Mouse (Mus musculus): ENCODE measurements around the gene Rnf19b. TPM values are rescaled to one million over a fixed set of nuclear protein-coding genes. Genes with fewer than 3 reads are reported as not detected.
A peak's percentile ranks its signal among the peaks of the same experiment; 100 is the strongest.

Rnf19b gene
- total RNA-seq, 2 experiments from 2014 or later: 60.8 to 63.5 TPM

DNA sequence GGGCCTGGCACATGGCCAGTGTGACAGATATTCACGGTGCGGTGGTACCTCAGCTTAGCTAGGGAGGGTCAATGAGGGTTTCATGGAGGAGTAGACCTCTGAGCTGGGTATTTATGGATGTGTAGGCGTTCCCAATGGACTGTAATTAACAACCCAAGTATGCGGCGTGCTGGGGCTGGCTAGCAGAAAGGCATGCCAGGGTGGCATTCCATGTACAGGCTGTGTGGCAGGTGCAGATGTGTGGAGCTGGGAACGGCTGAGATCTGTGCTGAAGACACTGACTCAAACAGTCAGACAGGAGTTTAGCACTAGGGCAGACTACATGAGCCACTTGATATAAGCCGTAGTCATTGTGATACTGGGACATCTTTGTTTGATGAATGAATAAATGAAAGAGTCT is 50.6 kb downstream of the Rnf19b start:
- DNase-seq (ENCODE audit: low spot score in 2 of 2): no peak
- intact Hi-C loops (cut with DNase I): no loop called here

GRCm38 (mm10) chr4:129110804-129111203 is 52.7 kb downstream of the Rnf19b start:
- intact Hi-C loops (cut with DNase I): loop anchor here (10.0 kb wide), 1 partner anchor 344 kb away; no protein-coding TSS in a partner anchor

DNA sequence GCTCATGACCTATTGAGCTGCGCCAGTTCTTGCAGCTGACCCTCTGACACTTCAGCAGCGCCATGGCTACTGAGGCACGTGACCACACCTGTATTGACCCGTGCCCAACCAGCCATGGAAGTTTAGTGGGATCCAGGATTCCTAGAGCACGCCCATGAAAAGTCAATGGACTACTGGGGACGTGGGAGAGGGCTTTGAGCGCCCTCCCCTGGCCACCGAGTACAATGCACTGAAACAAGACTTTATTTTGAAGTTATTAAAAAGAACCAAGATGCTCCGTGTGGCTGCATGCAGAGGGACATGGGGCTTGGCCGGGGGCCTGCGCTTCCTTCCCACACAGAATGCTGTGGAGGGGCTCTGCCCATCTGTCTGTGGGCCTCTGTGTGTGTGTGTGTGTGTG is 53.3 kb downstream of the Rnf19b start:
- DNase-seq (ENCODE audit: low spot score in 2 of 2): no peak
- intact Hi-C loops (cut with DNase I): loop anchor here (10.0 kb wide), 1 partner anchor 343 kb away; no protein-coding TSS in a partner anchor

More at GRCm38 (mm10) chr4:129110804-129111203, 52.7 kb downstream of the Rnf19b start:
- no peak for DNase-seq (ENCODE audit: low spot score in 2 of 2)

DNA sequence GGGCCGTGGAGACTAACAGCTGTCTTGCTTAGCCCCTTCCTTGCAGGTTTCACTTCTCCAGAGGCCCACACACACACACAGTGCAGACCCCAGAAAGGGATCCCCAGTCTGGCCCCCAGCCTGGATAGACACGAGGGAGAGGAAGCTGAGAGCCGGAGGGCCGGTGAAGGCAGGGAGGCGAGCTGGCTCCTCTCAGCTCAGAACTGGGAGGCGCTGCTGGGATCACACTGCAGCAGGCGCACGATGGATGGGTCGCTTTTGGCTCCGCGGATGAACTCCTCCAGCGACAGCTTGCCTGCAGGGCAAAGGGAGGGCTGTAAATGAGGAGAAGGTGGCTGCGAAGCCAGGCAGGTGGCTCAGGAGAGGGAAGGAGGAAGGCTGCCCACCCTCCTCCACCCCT is 54.2 kb downstream of the Rnf19b start:
- DNase-seq (ENCODE audit: low spot score in 2 of 2): no peak
- intact Hi-C loops (cut with DNase I): loop anchor here (10.0 kb wide), 1 partner anchor 343 kb away; no protein-coding TSS in a partner anchor

DNA sequence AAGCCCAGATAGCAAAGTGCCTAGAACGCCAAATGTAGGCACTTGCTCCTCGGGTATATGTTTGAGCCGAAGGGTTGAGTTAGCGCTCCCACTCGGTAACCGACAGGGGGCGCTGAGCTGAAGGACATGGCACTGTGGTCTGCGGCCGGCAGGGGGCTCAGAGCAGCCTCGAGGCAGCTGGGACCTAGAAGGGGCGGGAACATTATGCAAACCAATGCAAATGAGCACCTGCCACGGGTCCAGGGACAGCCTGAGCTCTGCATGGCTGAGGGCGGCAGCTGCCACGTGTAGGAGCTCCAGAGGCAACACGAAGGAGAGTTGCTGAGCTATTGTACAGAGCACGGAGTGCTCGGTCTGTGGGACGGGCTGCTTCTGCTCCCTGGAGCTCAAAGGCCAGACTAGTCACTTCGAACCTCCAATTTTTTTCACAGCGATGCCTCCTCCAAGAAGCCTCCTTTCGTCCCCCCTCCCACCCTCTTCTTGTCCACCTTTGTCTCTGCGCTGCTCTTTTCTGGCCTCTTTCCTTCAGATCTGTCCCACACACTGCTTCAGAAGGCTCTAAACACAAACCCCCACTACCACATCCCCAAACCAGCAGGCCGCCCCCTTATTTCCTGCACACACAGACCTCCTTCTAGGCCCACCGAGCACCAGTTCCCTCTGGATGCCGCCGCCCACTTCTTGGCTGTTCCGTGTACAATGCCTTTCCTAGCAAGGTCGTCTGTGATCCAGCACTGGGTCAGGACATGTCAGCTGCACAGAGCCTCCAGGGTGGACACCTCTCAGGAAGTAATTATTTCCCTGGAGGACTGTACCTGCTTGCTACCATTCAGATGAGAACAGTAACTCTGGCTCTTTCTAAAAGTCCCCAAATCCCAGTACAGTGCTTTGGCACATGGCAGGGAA is 55.3 kb downstream of the Rnf19b start:
- peak; percentile 89 to 97 for DNase-seq (ENCODE audit: low spot score in 2 of 2)
- intact Hi-C loops (cut with DNase I): loop anchor here (10.0 kb wide), 1 partner anchor 341 kb away; no protein-coding TSS in a partner anchor

DNA sequence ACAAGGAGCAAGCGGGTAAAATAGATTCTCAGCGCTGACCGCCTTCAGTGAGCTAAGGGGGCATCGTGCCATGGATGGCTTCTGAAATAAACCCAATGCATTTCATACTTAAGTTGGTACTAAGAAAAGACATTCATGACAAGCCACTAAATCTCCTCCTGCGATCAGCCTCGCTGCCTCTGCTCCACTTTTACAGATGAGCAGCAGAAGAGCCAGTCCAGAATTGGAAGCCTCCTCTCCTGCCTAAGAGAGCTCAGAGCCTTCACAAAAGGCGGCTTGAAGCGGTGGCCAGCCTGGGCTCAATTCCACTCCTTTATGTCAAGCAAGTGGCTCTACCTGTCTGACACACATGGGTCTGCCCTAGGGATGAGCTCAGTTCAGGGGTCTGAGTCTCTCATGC is 58.6 kb downstream of the Rnf19b start:
- DNase-seq (ENCODE audit: low spot score in 2 of 2): no peak
- intact Hi-C loops (cut with DNase I): loop anchor here (10.0 kb wide), 1 partner anchor 338 kb away; no protein-coding TSS in a partner anchor

DNA sequence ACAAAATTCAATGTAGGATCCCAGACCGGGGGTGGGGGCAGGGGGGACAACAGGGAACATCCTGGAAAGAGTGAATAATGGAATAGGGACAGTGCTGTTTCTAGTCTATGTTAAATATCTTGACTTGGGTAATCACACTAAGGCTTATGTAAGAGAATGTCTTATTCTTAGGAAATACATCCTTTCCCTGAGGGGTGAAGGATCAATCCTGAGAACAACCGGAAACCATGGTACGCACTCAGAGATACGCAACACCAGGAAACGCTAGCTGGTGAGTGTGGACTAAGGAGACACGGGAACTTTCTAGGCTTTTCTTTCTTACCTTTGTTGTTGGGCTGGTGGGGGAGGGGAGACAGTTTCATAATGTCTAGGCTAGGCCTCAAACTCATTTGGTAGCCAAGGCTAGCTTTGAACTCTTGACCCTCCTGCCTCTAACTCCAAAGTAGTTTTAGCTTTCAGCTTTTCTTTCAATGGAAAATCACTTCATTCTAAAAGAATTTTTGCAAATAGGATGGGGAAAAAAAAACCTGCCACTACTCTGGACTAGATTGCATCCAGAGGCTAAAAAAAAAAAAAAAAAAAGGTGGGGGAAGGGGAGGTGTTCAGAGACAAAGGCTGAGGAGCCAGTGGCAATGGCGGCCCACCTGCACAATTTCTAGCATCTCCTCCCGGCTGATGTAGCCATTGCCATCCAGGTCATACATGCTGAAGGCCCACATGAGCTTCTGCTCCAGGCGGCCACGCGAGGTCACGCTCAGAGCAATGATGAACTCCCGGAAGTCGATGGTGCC is 59.8 kb downstream of the Rnf19b start:
- DNase-seq (ENCODE audit: low spot score in 2 of 2): no peak
- intact Hi-C loops (cut with DNase I): loop anchor here (10.0 kb wide), 1 partner anchor 337 kb away; no protein-coding TSS in a partner anchor

- intact Hi-C loops (cut with DNase I): loop anchor here (10.0 kb wide), 1 partner anchor 335 kb away; no protein-coding TSS in a partner anchor
- peak in 1 of 2 experiments; percentile 84 for DNase-seq (ENCODE audit: low spot score in 2 of 2)
Observed at GRCm38 (mm10) chr4:129119708-129120107, 61.6 kb downstream of the Rnf19b start.

GRCm38 (mm10) chr4:129120520-129121445 is 62.7 kb downstream of the Rnf19b start:
- intact Hi-C loops (cut with DNase I): no loop called here
- peak in 1 of 2 experiments; percentile 71 for DNase-seq (ENCODE audit: low spot score in 2 of 2)

GRCm38 (mm10) chr4:129121569-129122086 is 63.6 kb downstream of the Rnf19b start, which contains the start of gene Hpca:
Gene Hpca (minus strand): TSS chr4:129122036.
- intact Hi-C loops (cut with DNase I): no loop called here
- no peak for DNase-seq (ENCODE audit: low spot score in 2 of 2)

DNA sequence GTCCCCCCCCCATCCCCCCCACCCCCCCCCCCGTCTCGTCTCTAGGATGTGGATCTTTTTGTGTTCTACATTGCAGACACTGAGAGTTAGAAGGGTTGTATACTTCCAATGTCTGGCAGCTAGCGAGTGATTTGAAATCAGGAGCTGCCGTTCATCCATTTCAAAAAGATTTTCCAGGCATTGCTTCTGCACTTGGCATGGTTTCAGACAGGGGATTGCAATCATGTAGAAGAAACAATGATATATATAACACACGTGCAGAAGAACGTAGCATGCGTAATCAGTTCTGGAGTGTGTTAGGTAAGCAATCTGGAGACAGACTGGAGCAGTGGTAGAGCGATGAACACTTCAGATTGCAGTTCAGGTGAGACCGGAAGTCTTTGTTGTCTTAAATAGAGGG is 64.0 kb downstream of the Rnf19b start:
- intact Hi-C loops (cut with DNase I): no loop called here
- DNase-seq (ENCODE audit: low spot score in 2 of 2): peak in 1 of 2 experiments; percentile 68

DNA sequence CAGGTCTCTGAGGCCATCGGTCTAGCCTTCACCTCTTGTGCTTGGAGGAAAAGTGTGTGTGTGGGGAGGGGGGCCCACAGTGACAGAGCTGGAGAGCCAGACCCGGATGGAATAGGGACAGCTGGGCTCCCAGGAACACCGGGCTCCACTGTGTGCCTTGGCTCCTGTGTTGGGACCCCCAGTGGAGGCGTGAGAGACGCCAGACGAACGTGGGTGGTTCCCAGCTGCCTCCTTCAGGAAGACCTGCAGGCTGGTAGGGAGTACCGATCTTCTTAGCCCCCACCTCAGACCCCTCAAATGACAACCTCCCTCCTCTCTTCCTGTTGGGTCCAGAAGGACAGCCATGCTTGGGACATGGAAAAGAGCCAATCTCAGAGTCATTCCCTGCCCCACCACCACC is 64.6 kb downstream of the Rnf19b start:
- intact Hi-C loops (cut with DNase I): no loop called here

DNA sequence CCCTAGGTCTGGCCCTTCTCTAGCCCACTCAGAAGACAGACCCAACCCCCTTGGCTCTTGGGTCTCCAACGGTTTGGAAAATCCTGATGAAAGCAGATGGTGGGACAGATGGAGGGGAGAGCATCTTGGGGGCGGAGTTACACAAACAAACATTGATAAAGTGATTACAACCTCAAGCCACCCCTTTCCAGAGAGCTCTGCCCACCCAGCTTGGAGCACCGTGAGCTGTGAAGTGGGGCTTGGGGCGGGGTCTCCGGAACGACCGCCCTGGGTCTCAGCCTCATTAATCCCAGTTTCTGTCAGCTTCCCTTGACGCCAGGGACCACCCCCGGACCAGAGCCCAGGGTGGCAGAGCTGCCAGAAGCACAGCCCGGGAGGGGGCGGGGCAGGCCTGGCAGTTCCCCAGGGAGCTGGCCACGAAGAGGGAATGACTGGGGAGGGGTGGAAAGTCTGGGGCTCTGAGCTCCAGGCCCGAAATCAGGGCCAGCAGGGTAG is 66.6 kb downstream of the Rnf19b start:
- peak; percentile 67 to 83 for DNase-seq (ENCODE audit: low spot score in 2 of 2)
- intact Hi-C loops (cut with DNase I): no loop called here

More for the DNA sequence above, 64.6 kb downstream of the Rnf19b start:
- no peak for DNase-seq (ENCODE audit: low spot score in 2 of 2)

GRCm38 (mm10) chr4:129125736-129126451 is 67.8 kb downstream of the Rnf19b start:
- intact Hi-C loops (cut with DNase I): no loop called here
- DNase-seq (ENCODE audit: low spot score in 2 of 2): no peak

DNA sequence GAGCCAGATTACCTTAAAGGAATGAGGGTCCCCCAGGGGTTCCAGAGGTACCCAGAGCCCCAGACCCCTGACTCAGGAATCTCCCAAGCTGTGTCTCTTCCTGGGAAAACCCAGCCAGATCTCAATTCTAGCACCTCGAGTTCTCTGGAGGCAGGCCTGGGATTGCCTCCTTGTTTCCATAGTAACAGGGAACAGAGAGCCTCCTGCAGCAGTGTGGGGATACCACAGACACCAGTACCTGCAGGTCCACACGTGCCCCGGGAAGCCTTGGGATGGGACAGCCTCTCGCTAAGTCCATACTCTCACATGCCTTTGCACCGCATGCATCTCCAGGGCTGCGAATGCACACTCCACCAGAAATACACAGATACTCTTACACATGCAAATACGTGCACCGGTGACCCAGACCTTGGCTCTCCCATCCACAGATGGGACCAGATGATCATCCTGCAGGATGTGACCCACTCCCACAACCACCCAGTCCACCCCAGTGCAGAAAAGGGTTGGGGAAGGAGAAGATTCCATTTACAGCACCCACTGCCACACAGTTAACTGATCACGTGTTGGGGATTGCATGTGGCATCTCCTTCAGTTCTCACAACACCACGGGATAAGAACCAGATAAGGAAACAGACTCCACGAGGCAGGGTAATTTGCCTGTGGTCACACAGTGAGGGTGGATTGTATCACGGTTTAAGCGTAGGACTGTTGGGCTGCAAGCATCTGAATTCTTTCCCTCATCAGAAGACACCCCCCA is 70.7 kb downstream of the Rnf19b start:
- DNase-seq (ENCODE audit: low spot score in 2 of 2): peak; percentile 68 to 81
- intact Hi-C loops (cut with DNase I): no loop called here

GRCm38 (mm10) chr4:129129387-129129786 is 71.3 kb downstream of the Rnf19b start:
- intact Hi-C loops (cut with DNase I): no loop called here
- no peak for DNase-seq (ENCODE audit: low spot score in 2 of 2)

DNA sequence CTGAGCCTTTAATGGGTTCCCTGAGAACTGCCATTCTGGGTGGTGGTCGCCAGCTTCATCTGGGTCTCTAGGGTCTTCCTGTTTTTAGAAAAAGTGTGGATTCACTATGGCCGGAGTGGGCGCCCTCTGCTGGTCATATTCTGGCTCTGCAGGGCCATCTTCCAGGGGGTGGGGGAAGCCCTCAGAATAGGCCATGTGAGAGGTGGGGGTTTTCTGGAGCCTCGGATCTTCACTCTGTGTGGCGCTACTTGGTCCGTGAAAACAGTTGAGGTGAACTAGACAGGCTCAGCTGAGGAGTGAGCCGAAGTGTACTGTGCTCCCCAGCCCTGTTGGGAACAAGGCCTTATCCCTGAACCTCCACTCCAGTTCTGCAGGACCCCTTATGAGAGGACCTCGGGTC is 72.1 kb downstream of the Rnf19b start:
- no peak for DNase-seq (ENCODE audit: low spot score in 2 of 2)
- intact Hi-C loops (cut with DNase I): loop anchor here (10.0 kb wide), 1 partner anchor 55 kb away; the partner anchor contains the start of genes S100pbp and Yars
